Mouse (Mus musculus): ENCODE measurements around the gene Dgkg. TPM values are rescaled to one million over a fixed set of nuclear protein-coding genes. Genes with fewer than 3 reads are reported as not detected.

Dgkg gene
- polyA plus RNA-seq, 1 experiment from 2014 or later = 1.5 TPM

DNA sequence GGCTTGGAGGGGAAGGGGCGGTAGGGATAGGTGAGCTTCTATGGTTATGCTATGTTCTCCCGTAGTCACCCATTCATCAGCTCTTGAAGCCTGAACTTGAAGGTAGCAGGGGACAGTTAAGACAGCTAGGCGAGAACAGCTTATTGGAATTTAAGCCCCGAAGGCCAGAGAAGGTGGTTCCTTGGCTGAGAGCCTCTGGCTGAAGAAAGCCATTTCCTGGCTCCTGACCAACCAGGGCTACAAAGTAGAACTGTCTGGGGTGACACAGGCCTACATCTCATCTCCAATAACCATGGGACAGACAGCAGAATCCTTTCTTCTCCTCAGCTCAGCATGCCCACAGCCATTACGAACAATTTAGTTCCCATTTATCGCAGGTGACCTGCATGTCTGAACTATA is 125.2 kb downstream of the Dgkg start:
- Histone ChIP-seq H3K9me3 (replicated peaks; ENCODE audit: control insufficient read depth, low read length) (no peaks in the 10 kb centered on the region), H3K36me3 (ENCODE audit: control insufficient read depth, insufficient read depth) (no peaks in the 10 kb centered on the region), H3K27me3 (ENCODE audit: control insufficient read depth, insufficient read depth, low read depth, low read length) (no peaks in the 10 kb centered on the region), H3K4me2 (ENCODE audit: low read depth, low read length) (no peak overlapping the region), H3K27ac (ENCODE audit: low read length) (no peak overlapping the region), H3K4me3 (ENCODE audit: low read depth, low read length) (no peak overlapping the region), H3K9ac (ENCODE audit: low read depth, low read length) (no peak overlapping the region), H3K4me1 (ENCODE audit: control insufficient read depth, low read depth, low read length) (no peaks in the 10 kb centered on the region)
- no peak for ATAC-seq (ENCODE audit: low read depth)
- 75% methylated on average over 6 of the region's 6 CpGs for WGBS (ENCODE audit: insufficient replicate concordance)

DNA sequence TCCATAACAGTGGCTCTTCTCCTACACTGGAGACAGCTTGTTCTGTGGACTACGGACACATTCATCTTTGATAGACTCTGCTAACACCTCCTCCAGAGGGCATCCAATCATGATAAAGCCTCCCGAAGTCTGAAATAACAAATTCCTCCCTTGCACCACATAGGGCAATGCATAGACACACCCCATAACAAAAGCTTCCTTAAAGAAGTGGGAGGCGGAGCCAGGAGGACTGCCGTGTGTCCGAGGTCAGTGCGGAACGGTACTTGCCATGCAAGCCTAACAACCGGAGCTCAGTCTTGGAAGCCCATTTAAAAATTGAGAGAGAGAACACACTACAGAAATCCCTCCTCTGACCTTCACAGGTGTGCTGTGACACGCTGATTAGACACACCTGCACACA is 126.0 kb downstream of the Dgkg start:
- no peaks in the 10 kb centered on the region for H3K9me3 ChIP-seq (replicated peaks; ENCODE audit: control insufficient read depth, low read length)
- 72% methylated on average over 9 of the region's 9 CpGs for WGBS (ENCODE audit: insufficient replicate concordance)
- no peak overlapping the region for H3K4me3 ChIP-seq (ENCODE audit: low read depth, low read length)
- H3K27ac ChIP-seq (ENCODE audit: low read length) = no peak overlapping the region
- H3K9ac ChIP-seq (ENCODE audit: low read depth, low read length) = no peak overlapping the region
- H3K27me3 ChIP-seq (ENCODE audit: control insufficient read depth, insufficient read depth, low read depth, low read length) = no peaks in the 10 kb centered on the region
- no peak for ATAC-seq (ENCODE audit: low read depth)
- no peaks in the 10 kb centered on the region for H3K4me1 ChIP-seq (ENCODE audit: control insufficient read depth, low read depth, low read length)
- H3K36me3 ChIP-seq (ENCODE audit: control insufficient read depth, insufficient read depth) = no peaks in the 10 kb centered on the region
- no peak overlapping the region for H3K4me2 ChIP-seq (ENCODE audit: low read depth, low read length)

DNA sequence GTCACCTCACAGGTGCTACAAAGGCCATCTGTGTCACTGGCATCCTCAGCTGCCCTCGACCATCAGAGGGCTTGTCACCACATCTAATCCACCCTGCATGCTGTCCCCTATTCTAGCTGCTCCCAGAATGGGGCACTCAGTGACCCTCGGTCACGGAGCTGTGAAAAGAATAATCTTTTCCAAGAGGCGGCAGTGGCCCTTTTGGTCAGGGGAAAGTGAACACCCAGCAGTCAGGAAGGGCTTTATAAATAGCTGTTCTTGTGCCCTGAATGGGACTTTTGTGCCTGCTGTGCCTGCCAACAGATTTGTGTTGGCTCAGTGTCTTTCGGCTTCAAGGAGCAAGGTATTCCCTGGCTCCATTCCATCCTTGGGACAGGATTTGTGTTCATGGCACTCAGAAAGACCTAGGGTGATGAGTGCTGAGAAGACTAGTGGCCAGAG is 129.5 kb downstream of the Dgkg start:
- Histone ChIP-seq H3K27ac (ENCODE audit: low read length) (no peak overlapping the region), H3K9ac (ENCODE audit: low read depth, low read length) (no peak overlapping the region), H3K4me1 (ENCODE audit: control insufficient read depth, low read depth, low read length) (no peaks in the 10 kb centered on the region), H3K27me3 (ENCODE audit: control insufficient read depth, insufficient read depth, low read depth, low read length) (no peaks in the 10 kb centered on the region), H3K9me3 (replicated peaks; ENCODE audit: control insufficient read depth, low read length) (no peaks in the 10 kb centered on the region), H3K36me3 (ENCODE audit: control insufficient read depth, insufficient read depth) (no peaks in the 10 kb centered on the region), H3K4me3 (ENCODE audit: low read depth, low read length) (no peak overlapping the region), H3K4me2 (ENCODE audit: low read depth, low read length) (no peak overlapping the region)
- WGBS (ENCODE audit: insufficient replicate concordance) = 61% methylated on average over 5 of the region's 5 CpGs
- no peak for ATAC-seq (ENCODE audit: low read depth)

DNA sequence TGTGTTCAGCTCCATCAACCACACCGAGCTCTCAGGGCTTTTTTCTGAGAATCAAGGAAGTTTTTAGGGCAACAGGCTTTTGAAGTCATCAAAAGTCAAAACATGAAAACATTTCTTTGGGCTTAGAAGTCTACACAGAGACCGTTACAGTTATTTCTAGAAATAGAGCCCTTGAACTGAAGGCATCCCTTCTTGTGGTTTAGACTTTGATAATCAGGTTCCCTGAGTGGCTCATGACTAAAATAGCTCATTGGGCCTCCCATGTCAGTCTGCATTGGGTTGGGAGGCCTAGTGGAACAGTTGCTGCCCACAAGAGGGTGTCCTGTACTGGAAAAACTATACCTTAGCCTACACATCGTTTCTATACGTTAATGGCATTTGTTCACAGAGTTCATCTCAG is 130.6 kb downstream of the Dgkg start:
- Histone ChIP-seq H3K4me1 (ENCODE audit: control insufficient read depth, low read depth, low read length) (no peaks in the 10 kb centered on the region), H3K4me2 (ENCODE audit: low read depth, low read length) (no peak overlapping the region), H3K27me3 (ENCODE audit: control insufficient read depth, insufficient read depth, low read depth, low read length) (no peaks in the 10 kb centered on the region), H3K4me3 (ENCODE audit: low read depth, low read length) (no peak overlapping the region), H3K27ac (ENCODE audit: low read length) (no peak overlapping the region), H3K9ac (ENCODE audit: low read depth, low read length) (no peak overlapping the region), H3K9me3 (replicated peaks; ENCODE audit: control insufficient read depth, low read length) (no peaks in the 10 kb centered on the region), H3K36me3 (ENCODE audit: control insufficient read depth, insufficient read depth) (no peaks in the 10 kb centered on the region)
- no peak for ATAC-seq (ENCODE audit: low read depth)
- WGBS (ENCODE audit: insufficient replicate concordance) = 49% methylated on average over 4 of the region's 4 CpGs

DNA sequence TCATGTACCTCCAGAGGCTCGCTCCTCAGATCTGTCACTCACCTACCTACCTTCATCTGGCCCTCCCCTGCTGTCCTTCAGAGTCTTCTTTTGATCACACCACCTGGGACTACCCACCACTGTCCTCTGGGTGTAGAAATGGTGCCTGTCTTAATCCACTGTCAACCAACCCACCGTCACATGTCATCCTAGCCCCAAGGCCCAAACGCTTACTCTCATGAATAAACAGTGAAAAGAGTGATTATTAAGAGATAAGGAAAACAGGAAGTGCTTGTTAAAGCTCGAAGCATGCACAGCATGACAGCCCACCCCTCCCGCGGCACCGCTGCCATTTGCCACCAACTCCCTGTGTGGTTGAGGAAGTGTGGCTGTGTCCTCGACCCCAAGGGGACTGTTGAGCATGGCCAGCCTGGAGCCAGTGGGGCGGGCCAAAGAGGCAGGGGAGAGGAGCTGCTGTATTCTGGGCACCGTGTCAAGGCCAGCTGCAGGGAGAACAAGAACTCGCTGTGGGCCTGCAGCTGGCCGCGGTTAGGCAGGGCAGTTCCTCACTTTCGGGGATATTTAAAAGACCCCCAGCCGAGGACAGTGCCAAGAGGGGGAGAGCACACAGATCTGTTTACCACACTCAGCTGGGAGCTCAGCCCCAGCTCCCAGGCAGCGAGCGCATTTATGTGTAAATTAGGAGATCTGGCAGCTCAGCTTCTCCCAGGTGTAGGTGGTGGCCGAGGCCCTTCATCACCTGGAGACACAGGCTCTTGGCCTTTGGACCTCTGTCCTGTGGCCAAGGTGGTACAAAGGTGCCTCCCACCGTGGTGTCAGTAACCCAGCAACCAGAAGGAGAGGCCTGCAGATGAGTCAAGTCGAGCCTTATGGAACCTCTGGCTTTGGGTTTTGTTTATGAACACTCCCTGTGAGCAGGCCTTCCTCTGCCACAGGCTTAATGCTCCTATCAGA is 139.3 kb downstream of the Dgkg start:
- 14% methylated on average over 20 of the region's 20 CpGs for WGBS (ENCODE audit: insufficient replicate concordance)
- no peaks in the 10 kb centered on the region for H3K9me3 ChIP-seq (replicated peaks; ENCODE audit: control insufficient read depth, low read length)
- H3K36me3 ChIP-seq (ENCODE audit: control insufficient read depth, insufficient read depth) = no peaks in the 10 kb centered on the region
- no peak for ATAC-seq (ENCODE audit: low read depth)
- no peak overlapping the region for H3K4me2 ChIP-seq (ENCODE audit: low read depth, low read length)
- H3K4me3 ChIP-seq (ENCODE audit: low read depth, low read length) = no peak overlapping the region
- no peak overlapping the region for H3K27ac ChIP-seq (ENCODE audit: low read length)
- no peaks in the 10 kb centered on the region for H3K27me3 ChIP-seq (ENCODE audit: control insufficient read depth, insufficient read depth, low read depth, low read length)
- no peak overlapping the region for H3K9ac ChIP-seq (ENCODE audit: low read depth, low read length)
- H3K4me1 ChIP-seq (ENCODE audit: control insufficient read depth, low read depth, low read length) = peaks cover 4% of the 10 kb centered on the region

DNA sequence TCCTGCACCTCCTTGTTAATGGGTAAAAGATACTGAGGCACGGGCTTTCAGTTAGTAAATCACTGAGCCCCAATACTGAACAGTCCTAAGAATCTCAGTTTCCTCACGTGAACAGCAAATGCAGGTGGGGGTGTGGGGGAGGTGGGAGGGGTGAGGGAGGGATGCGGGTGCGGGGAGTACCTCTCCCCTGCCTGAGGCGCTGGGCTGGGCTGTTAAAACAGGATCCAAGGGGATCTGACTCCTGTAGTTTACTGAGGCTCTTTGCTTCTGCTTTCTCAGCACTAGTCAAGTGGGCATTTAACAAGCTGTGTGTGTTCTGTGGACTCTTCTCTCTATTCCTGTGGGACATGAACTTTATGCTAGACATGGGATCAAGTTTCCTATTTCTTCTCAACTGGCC is 141.5 kb downstream of the Dgkg start:
- no peaks in the 10 kb centered on the region for H3K27me3 ChIP-seq (ENCODE audit: control insufficient read depth, insufficient read depth, low read depth, low read length)
- H3K4me2 ChIP-seq (ENCODE audit: low read depth, low read length) = no peak overlapping the region
- H3K4me1 ChIP-seq (ENCODE audit: control insufficient read depth, low read depth, low read length) = peaks cover 4% of the 10 kb centered on the region
- H3K9me3 ChIP-seq (replicated peaks; ENCODE audit: control insufficient read depth, low read length) = no peaks in the 10 kb centered on the region
- ATAC-seq (ENCODE audit: low read depth) = no peak
- H3K36me3 ChIP-seq (ENCODE audit: control insufficient read depth, insufficient read depth) = no peaks in the 10 kb centered on the region
- no peak overlapping the region for H3K4me3 ChIP-seq (ENCODE audit: low read depth, low read length)
- H3K9ac ChIP-seq (ENCODE audit: low read depth, low read length) = no peak overlapping the region
- H3K27ac ChIP-seq (ENCODE audit: low read length) = no peak overlapping the region
- WGBS (ENCODE audit: insufficient replicate concordance) = 53% methylated on average over 5 of the region's 5 CpGs

DNA sequence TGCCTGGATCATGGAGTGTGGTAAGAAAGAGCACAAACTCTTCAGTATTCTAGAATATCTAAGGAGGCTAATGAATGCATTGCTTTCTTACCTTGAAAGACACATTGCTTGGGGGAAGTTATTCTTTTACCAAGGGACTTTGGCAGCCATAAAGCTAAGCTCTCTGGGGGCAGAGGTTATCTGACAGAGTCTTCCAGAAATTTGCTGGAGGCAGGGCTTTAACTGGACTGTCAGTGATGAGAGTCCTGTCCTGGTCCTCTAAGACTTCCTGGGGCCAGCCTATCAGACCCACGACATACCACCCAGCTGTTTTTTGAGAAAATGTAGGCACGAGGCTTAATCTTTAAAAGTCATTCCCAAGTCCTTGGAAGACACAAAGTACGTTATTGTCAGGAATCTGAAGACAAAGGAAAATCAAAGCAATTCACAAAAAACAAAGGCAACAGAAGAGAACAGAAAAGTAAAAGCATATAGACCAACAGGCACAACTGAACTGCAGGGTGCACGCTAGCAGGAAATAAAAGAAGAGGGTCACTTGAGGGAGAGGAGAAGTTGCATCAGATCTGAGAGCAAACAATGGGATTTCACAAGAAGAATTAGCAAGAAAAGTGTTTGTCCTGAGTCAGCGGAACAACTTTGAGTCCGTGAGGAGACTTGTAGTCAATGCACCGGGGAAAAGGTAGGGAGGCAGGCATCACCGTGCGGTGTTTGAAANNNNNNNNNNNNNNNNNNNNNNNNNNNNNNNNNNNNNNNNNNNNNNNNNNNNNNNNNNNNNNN is 146.0 kb downstream of the Dgkg start:
- no peak for ATAC-seq (ENCODE audit: low read depth)
- WGBS (ENCODE audit: insufficient replicate concordance) = 47% methylated on average over 9 of the region's 9 CpGs
- H3K27me3 ChIP-seq (ENCODE audit: control insufficient read depth, insufficient read depth, low read depth, low read length) = no peaks in the 10 kb centered on the region

DNA sequence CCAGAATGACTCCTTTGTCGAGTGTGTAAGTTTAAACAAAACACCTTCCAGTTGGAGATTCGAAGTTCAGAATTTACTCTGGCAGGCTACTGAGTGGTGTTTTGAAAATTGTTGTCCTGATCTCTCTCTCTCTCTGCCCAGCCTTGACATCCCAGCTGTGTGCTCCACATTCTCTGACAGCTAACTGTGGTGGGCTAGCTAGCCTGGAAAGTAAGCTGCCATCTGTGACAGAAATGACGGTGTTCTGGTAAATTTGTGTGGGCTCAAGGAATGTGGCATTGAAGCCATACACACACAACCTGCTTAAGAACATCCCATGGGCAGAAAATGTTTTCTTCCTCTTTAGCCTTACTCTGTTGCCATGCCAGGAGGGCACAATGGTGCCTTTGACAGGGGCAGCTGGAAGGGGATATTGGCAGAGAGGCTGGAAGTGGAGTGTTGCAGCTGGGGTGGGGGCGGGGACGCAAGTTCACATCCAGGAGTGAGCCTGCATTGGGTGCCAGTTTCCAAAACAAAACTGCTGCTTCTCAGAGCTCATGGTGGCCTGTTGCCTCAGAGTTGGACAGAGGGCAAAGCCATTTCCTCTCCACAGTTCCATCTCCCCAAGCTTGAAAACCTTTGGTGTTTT is 148.0 kb downstream of the Dgkg start:
- H3K27ac ChIP-seq (ENCODE audit: low read length) = no peak overlapping the region
- no peak overlapping the region for H3K4me3 ChIP-seq (ENCODE audit: low read depth, low read length)
- no peaks in the 10 kb centered on the region for H3K9me3 ChIP-seq (replicated peaks; ENCODE audit: control insufficient read depth, low read length)
- H3K4me1 ChIP-seq (ENCODE audit: control insufficient read depth, low read depth, low read length) = no peaks in the 10 kb centered on the region; the same call in 1 of the 2 replicates
- WGBS (ENCODE audit: insufficient replicate concordance) = 67% methylated on average over 5 of the region's 5 CpGs
- no peak for ATAC-seq (ENCODE audit: low read depth)
- no peaks in the 10 kb centered on the region for H3K27me3 ChIP-seq (ENCODE audit: control insufficient read depth, insufficient read depth, low read depth, low read length)
- no peaks in the 10 kb centered on the region for H3K36me3 ChIP-seq (ENCODE audit: control insufficient read depth, insufficient read depth)
- no peak overlapping the region for H3K9ac ChIP-seq (ENCODE audit: low read depth, low read length)
- no peak overlapping the region for H3K4me2 ChIP-seq (ENCODE audit: low read depth, low read length)

More for the DNA sequence above, 146.0 kb downstream of the Dgkg start:
- Histone ChIP-seq H3K4me2 (ENCODE audit: low read depth, low read length) (no peak overlapping the region), H3K36me3 (ENCODE audit: control insufficient read depth, insufficient read depth) (no peaks in the 10 kb centered on the region), H3K9me3 (replicated peaks; ENCODE audit: control insufficient read depth, low read length) (no peaks in the 10 kb centered on the region), H3K4me1 (ENCODE audit: control insufficient read depth, low read depth, low read length) (no peaks in the 10 kb centered on the region; the same call in 1 of the 2 replicates), H3K27ac (ENCODE audit: low read length) (no peak overlapping the region), H3K4me3 (ENCODE audit: low read depth, low read length) (no peak overlapping the region), H3K9ac (ENCODE audit: low read depth, low read length) (no peak overlapping the region)
